Mouse (Mus musculus) small intestine, adult 2 months (tissue): ENCODE measurements at regions not wholly inside any gene's neighbourhood (a gene's known extent, or its start where the extent isn't known, plus 50 kb on each side); places are given as distances from the start of the nearest gene placed in this dataset.

ENCODE experiments used
- CTCF ChIP-seq: fragments of 200-500 bp; IDR thresholded peaks from 2 replicates; pipeline ENCODE4 v1.5.1; 2012; ENCODE audit warnings: low read depth, mild to moderate bottlenecking, control low read depth, inconsistent platforms, low read length, moderate library complexity, mixed read lengths; ENCODE audit not compliant: insufficient replicate concordance, insufficient read length; ENCODE audit errors: extremely low read depth
- POLR2A ChIP-seq: fragments of 200-500 bp; IDR thresholded peaks from 2 replicates; pipeline ENCODE4 v1.6.1; 2012; ENCODE audit warnings: low read depth, mild to moderate bottlenecking, control low read depth, inconsistent platforms, low read length, moderate library complexity

DNA sequence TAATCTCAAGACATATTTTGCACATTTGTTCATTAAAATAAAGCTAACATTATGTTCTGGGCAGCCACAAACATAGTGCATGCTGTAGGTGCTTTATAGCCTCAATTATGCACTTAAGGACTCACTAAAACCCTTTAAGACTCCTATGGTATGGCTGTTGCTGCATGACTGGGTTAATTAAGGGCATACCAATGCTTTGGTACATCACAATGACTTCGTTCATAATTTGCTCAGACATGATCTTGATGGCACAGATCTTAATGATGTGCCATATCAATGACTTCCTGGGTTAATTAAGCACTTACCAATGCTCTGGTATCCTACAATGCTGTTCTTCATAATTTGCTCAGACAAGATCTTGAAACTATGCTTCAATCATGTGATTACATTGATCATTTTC, 415.5 kb upstream of the 4933412E24Rik start:
- no peak for TF ChIP-seq CTCF
- TF ChIP-seq POLR2A = no peak
